Mouse (Mus musculus): ENCODE measurements around the gene Rnf187.

The Rnf187 gene

DNA sequence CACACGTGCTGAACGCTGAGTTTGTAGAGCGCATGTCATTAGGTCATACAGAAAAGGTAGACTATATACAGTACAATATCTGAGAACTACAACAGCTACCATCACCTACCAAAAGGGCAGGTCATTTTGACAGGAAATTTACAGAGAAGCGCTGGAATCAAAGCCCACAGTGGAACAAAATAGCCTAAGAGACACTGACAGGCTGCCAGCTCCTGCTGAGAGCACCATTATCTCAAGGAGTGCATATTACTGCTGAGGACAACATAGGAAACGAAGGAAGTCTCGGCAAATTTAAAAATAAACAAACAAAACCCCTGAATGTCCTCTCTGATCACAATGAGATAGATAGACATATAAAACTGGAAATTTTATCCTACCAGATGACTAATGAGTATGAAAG, 41.2 kb downstream of the Rnf187 start:
- no peak for DNase-seq (ENCODE audit: low spot score)

DNA sequence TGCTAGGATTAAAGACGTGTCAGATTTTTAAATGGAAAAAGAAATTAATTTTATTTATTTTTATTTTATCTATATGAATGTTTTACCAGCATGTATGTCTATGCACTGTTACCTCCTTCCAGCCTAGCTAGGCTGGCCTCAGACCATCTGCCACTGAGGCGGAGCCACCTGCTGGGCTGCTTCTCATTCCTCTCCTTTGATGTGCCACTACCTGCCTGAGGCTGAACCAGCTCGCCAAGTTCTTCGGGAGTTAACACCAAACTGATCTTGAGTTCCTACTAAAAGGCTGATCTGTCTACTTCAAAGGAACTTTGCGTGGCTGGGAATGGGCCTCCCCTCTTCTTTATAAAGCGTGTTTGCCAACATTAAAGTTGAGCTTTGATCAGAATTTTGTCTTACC, 44.3 kb downstream of the Rnf187 start:
- DNase-seq (ENCODE audit: low spot score): no peak

DNA sequence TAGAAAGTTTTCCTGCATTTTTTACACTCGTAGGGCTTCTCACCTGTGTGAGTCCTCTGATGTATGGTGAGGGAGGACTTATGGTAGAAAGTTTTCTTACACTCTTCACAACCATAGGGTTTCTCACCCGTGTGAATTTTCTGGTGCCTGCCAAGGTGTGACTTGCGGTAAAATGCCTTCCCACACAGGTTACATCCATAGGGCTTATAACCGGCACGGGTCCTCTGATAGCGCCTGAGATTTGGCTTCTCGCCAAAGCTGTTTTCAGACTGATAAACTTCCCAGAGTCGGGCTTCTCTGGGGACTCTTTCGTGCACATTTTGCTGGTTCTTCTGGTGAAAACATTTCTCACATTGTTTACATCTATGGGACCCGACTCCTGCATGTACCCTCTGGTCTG, 48.2 kb downstream of the Rnf187 start:
- DNase-seq (ENCODE audit: low spot score): no peak

DNA sequence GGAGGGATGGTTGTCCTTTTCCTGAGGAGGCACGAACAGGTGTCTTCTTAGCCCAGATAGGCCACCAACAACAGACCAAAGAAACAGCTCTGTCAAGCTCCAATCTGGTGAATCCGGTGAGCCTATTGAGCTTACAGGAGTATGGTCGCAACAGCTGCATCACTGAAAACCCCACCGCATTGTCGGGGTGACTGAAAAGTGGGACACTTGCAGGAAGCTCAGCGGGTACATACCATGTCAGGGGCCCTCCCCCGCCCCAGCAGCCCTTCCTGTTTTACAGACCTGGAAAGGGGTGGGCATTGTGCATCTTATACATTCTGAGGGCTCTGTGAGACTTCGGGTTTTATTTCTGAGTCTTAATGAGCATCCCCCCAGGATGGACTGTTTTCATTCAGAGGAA, 55.0 kb downstream of the Rnf187 start:
- no peak for DNase-seq (ENCODE audit: low spot score)
